Mouse (Mus musculus) cortical plate, adult 2 months (tissue): ENCODE data around the gene Peli2. TPM values are rescaled to one million over a fixed set of nuclear protein-coding genes. Genes with fewer than 3 reads are reported as not detected.

ENCODE experiments used
- H3K27ac ChIP-seq: fragments of 200-500 bp; 2 replicates; pipeline ENCODE4 v1.5.1; 2012; ENCODE audit warnings: low read length, control low read depth, inconsistent platforms; ENCODE audit not compliant: insufficient read depth
- H3K4me1 ChIP-seq: fragments of 200-500 bp; 2 replicates; pipeline ENCODE4 v1.6.1; 2011; ENCODE audit warnings: low read length; ENCODE audit not compliant: control insufficient read depth, insufficient read depth
- H3K4me3 ChIP-seq: fragments of 200-500 bp; 2 replicates; pipeline ENCODE4 v1.5.1; 2011; ENCODE audit warnings: mild to moderate bottlenecking, low read length, control low read depth; ENCODE audit not compliant: insufficient read depth
- CTCF ChIP-seq: fragments of 200-500 bp; IDR thresholded peaks from 2 replicates; pipeline ENCODE4 v1.5.1; 2011; ENCODE audit warnings: mild to moderate bottlenecking, control low read depth, low read length; ENCODE audit not compliant: insufficient read depth; ENCODE audit errors: extremely low read depth
- POLR2A ChIP-seq: fragments of 200-500 bp; IDR thresholded peaks from 2 replicates; pipeline ENCODE4 v1.6.1; 2011; ENCODE audit warnings: mild to moderate bottlenecking, low read length, control low read depth; ENCODE audit not compliant: insufficient read depth; ENCODE audit errors: extremely low read depth
- polyA plus RNA-seq: library from polyadenylated mRNA; depleted of rRNA; stranded (reverse); fragments of >200 nt; gene quantifications from 2 replicates; pipeline ENCODE4 v1.2.3, GENCODE M21; 2012

The Peli2 gene
- polyA plus RNA-seq, 1 experiment: 14.0 TPM

GRCm38 (mm10) chr14:48254696-48255095 is 134.1 kb downstream of the Peli2 start:
- TF ChIP-seq CTCF (no peak), POLR2A (no peak)
- Histone ChIP-seq H3K4me3 (no peak overlapping the region), H3K27ac (no peak overlapping the region), H3K4me1 (no peaks in the 10 kb centered on the region)

GRCm38 (mm10) chr14:48255290-48255689 is 134.7 kb downstream of the Peli2 start:
- TF ChIP-seq POLR2A (no peak), CTCF (no peak)
- H3K4me3 ChIP-seq: no peak overlapping the region
- no peaks in the 10 kb centered on the region for H3K4me1 ChIP-seq
- H3K27ac ChIP-seq: no peak overlapping the region

- Histone ChIP-seq H3K4me3 (no peak overlapping the region), H3K4me1 (no peaks in the 10 kb centered on the region), H3K27ac (no peak overlapping the region)
- TF ChIP-seq POLR2A: no peak
These were observed 137.1 kb downstream of the Peli2 start for GRCm38 (mm10) chr14:48257759-48258158.

GRCm38 (mm10) chr14:48258696-48259366 is 138.2 kb downstream of the Peli2 start:
- H3K4me3 ChIP-seq: no peak overlapping the region
- H3K4me1 ChIP-seq: no peaks in the 10 kb centered on the region
- H3K27ac ChIP-seq: no peak overlapping the region
- TF ChIP-seq CTCF (no peak), POLR2A (no peak)

- TF ChIP-seq POLR2A: no peak
- no peak for TF ChIP-seq CTCF
These were observed 142.5 kb downstream of the Peli2 start for GRCm38 (mm10) chr14:48263146-48263545.

GRCm38 (mm10) chr14:48266710-48267109 is 146.1 kb downstream of the Peli2 start:
- TF ChIP-seq CTCF (no peak), POLR2A (no peak)
- no peaks in the 10 kb centered on the region for H3K4me1 ChIP-seq
- no peak overlapping the region for H3K27ac ChIP-seq
- H3K4me3 ChIP-seq: no peak overlapping the region

More at GRCm38 (mm10) chr14:48263146-48263545, 142.5 kb downstream of the Peli2 start:
- H3K27ac ChIP-seq: no peak overlapping the region
- H3K4me3 ChIP-seq: no peak overlapping the region
- no peaks in the 10 kb centered on the region for H3K4me1 ChIP-seq

GRCm38 (mm10) chr14:48278291-48278690 is 157.7 kb downstream of the Peli2 start:
- no peak overlapping the region for H3K4me3 ChIP-seq
- no peaks in the 10 kb centered on the region for H3K4me1 ChIP-seq
- H3K27ac ChIP-seq: no peak overlapping the region
- TF ChIP-seq CTCF: no peak

- Histone ChIP-seq H3K4me1 (peaks cover 2% of the 10 kb centered on the region; the same call in 1 of the 2 replicates), H3K27ac (no peak overlapping the region), H3K4me3 (no peak overlapping the region)
- TF ChIP-seq POLR2A (no peak), CTCF (no peak)
These were observed 166.3 kb downstream of the Peli2 start for GRCm38 (mm10) chr14:48286949-48287348.

GRCm38 (mm10) chr14:48287581-48287980 is 167.0 kb downstream of the Peli2 start:
- Histone ChIP-seq H3K4me3 (no peak overlapping the region), H3K27ac (no peak overlapping the region), H3K4me1 (peaks cover 2% of the 10 kb centered on the region; the same call in 1 of the 2 replicates)
- TF ChIP-seq CTCF: no peak
- no peak for TF ChIP-seq POLR2A

- Histone ChIP-seq H3K4me3 (no peak overlapping the region), H3K27ac (no peak overlapping the region), H3K4me1 (peaks cover 2% of the 10 kb centered on the region; the same call in 1 of the 2 replicates)
- TF ChIP-seq POLR2A (no peak), CTCF (no peak)
These were observed 168.0 kb downstream of the Peli2 start for GRCm38 (mm10) chr14:48288600-48288999.
